Mouse (Mus musculus) small intestine, adult 2 months (tissue): Measurements from ENCODE around the gene Rab11fip3.

Source experiments
- CTCF ChIP-seq: fragments of 200-500 bp; IDR thresholded peaks from 2 replicates; pipeline ENCODE4 v1.5.1; 2012; ENCODE audit warnings: low read depth, mild to moderate bottlenecking, control low read depth, inconsistent platforms, low read length, moderate library complexity, mixed read lengths; ENCODE audit not compliant: insufficient replicate concordance, insufficient read length; ENCODE audit errors: extremely low read depth
- POLR2A ChIP-seq: fragments of 200-500 bp; IDR thresholded peaks from 2 replicates; pipeline ENCODE4 v1.6.1; 2012; ENCODE audit warnings: low read depth, mild to moderate bottlenecking, control low read depth, inconsistent platforms, low read length, moderate library complexity

- TF ChIP-seq CTCF, result no peak
- no peak for TF ChIP-seq POLR2A
Observed at GRCm38 (mm10) chr17:26105619-26106018, 36.3 kb upstream of the Rab11fip3 start.
